Mouse (Mus musculus) heart, postnatal 0 days (tissue): ENCODE results near the gene Cdh22.

Source experiments
- CTCF ChIP-seq: IDR thresholded peaks from 2 replicates; pipeline ENCODE4 v1.5.1; 2016; ENCODE audit warnings: antibody characterized with exemption, control low read depth, low read depth
- EP300 ChIP-seq: IDR thresholded peaks from 2 replicates; pipeline ENCODE4 v1.6.1; 2016; ENCODE audit warnings: antibody characterized with exemption, low read depth

DNA sequence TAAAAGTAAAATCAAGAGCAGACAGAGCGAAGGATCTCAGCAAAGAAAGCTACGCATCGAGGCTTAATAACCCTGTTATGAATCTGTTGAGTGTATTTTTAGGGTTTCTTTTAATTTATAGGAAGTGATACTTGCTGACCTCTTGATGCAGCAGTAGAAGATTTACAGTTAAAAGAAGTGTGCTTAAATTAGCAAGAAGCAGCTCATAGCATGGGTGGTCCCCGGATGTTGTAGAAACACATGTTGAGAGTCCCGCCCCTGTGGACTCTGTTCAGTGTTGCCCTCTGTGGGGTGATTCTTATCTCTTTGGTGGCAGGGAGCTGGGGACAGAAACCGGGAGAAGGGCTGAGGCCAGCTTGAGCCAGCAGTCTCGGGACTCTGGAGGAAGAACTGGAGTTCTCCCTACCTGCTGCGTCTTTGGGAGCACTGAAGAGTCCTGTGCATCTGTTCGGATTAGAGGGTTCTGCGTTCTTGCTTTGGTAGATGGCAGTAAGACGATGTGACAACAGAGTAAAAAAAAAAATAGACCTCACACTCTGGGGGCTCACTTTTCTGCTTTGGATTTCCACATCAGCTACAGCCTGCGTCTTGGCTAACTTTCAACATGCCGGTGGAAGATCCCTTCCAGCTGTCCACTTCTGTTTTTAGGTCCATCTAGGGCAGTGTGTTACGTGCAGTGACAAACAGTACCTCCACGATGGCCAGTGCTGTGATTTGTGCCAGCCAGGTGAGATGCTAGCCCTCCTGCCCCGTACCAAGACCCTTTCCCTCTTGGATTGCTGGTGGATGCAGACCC lies 172.8 kb downstream of the Cdh22 start:
- no peak for TF ChIP-seq CTCF
- no peak for TF ChIP-seq EP300
